Mouse (Mus musculus): ENCODE measurements around the gene Raly. TPM values are rescaled to one million over a fixed set of nuclear protein-coding genes. Genes with fewer than 3 reads are reported as not detected.

Gene Raly
- total and polyA plus RNA-seq, 3 experiments: 214 to 334 (median 277) TPM

- Histone ChIP-seq H3K79me2 (replicated peaks; ENCODE audit: control insufficient read depth, extremely low read depth, insufficient read depth, poor library complexity, severe bottlenecking) (no peaks in the 10 kb centered on the region), H3K9me3 (replicated peaks; ENCODE audit: low read length) (no peaks in the 10 kb centered on the region), H3K4me1 (ENCODE audit: control insufficient read depth in 1 of 2, insufficient read depth in 2 of 2) (peaks cover 0 to 4% of the 10 kb centered on the region in 2 experiments; a peak in 2 of 4 replicates), H3K36me3 (replicated peaks in 1 of 2; ENCODE audit: control insufficient read depth in 1 of 2, insufficient read depth in 1 of 2, low read length in 1 of 2) (no peaks in the 10 kb centered on the region), H3K27ac (ENCODE audit: insufficient read depth, low read depth) (no peak overlapping the region), H3K27me3 (replicated peaks) (no peaks in the 10 kb centered on the region), H3K4me2 (ENCODE audit: insufficient read depth, low read depth, poor library complexity, severe bottlenecking) (no peak overlapping the region), H3K9ac (ENCODE audit: insufficient read depth, low read depth) (no peak overlapping the region), H3K4me3 (replicated peaks in 1 of 3; ENCODE audit: low read depth in 2 of 3, low read length in 2 of 3, poor library complexity in 1 of 3) (no peak overlapping the region)
- dilution Hi-C loops (cut with MboI; ENCODE audit: extremely low pct_ligation_motif_present, extremely low pct_unique_long_range_greater_than_20kb, low sequenced_read_pairs): no loop called here
- no peak for DNase-seq (ENCODE audit: extremely low read depth)
- TF ChIP-seq HCFC1 (IDR thresholded peaks at IDR 0.05; ENCODE audit: low read depth, low read length) (no peak), ZMIZ1 (IDR thresholded peaks at IDR 0.05; ENCODE audit: low read depth, low read length) (no peak), ETS1 (conservative IDR thresholded peaks at IDR 0.05; ENCODE audit: low read depth, low read length) (no peak), GABPA (IDR thresholded peaks at IDR 0.05; ENCODE audit: insufficient replicate concordance, low read depth, low read length) (no peak), ZKSCAN1 (IDR thresholded peaks at IDR 0.05; ENCODE audit: borderline replicate concordance, low read depth, low read length) (no peak), POLR2AphosphoS2 (IDR thresholded peaks at IDR 0.05; ENCODE audit: low read depth, low read length) (no peak), CHD2 (IDR thresholded peaks at IDR 0.05; ENCODE audit: low read length) (no peak), ZNF384 (IDR thresholded peaks at IDR 0.05; ENCODE audit: low read depth, low read length) (no peak), USF1 (IDR thresholded peaks at IDR 0.05; ENCODE audit: low read depth, low read length) (no peak), IRF4 (IDR thresholded peaks at IDR 0.05; ENCODE audit: low read depth, low read length) (no peak), PAX5 (IDR thresholded peaks at IDR 0.05; ENCODE audit: low read length) (no peak), JUND (conservative IDR thresholded peaks at IDR 0.05; ENCODE audit: low read depth, low read length) (no peak)
- in situ Hi-C loops (cut with MboI; ENCODE audit: low pct_ligation_motif_present, low pct_unique_long_range_greater_than_20kb, low sequenced_read_pairs): no loop called here
These were observed 5.6 kb upstream of the Raly start for GRCm38 (mm10) chr2:154785284-154785683.

- H3K9me3 ChIP-seq (replicated peaks; ENCODE audit: low read length): no peaks in the 10 kb centered on the region
- H3K4me3 ChIP-seq (replicated peaks in 1 of 3; ENCODE audit: low read depth in 2 of 3, low read length in 2 of 3, poor library complexity in 1 of 3): no peak overlapping the region
- no peak for DNase-seq (ENCODE audit: extremely low read depth)
- no peaks in the 10 kb centered on the region for H3K36me3 ChIP-seq (replicated peaks in 1 of 2; ENCODE audit: control insufficient read depth in 1 of 2, insufficient read depth in 1 of 2, low read length in 1 of 2)
- no peak overlapping the region for H3K4me2 ChIP-seq (ENCODE audit: insufficient read depth, low read depth, poor library complexity, severe bottlenecking)
- TF ChIP-seq POLR2A (IDR thresholded peaks at IDR 0.05; ENCODE audit: low read depth, low read length) (no peak), ETS1 (conservative IDR thresholded peaks at IDR 0.05; ENCODE audit: low read depth, low read length) (no peak), KAT2A (IDR thresholded peaks at IDR 0.05; ENCODE audit: insufficient replicate concordance, low read length) (no peak), CTCF (conservative IDR thresholded peaks at IDR 0.05 in 1 of 2, IDR thresholded peaks at IDR 0.05 in 1 of 2; ENCODE audit: low read depth in 2 of 2, low read length in 2 of 2) (no peak), MXI1 (IDR thresholded peaks at IDR 0.05; ENCODE audit: low read depth, low read length) (no peak), RAD21 (IDR thresholded peaks at IDR 0.05; ENCODE audit: low read depth, low read length) (no peak), MAX (IDR thresholded peaks at IDR 0.05; ENCODE audit: low read length) (no peak), E2F4 (IDR thresholded peaks at IDR 0.05; ENCODE audit: insufficient replicate concordance, low read depth, low read length) (no peak), MAZ (IDR thresholded peaks at IDR 0.05; ENCODE audit: low read depth, low read length) (no peak), MEF2A (IDR thresholded peaks at IDR 0.05; ENCODE audit: borderline replicate concordance, low read depth, low read length) (no peak), MYC (IDR thresholded peaks at IDR 0.05; ENCODE audit: low read depth, low read length) (no peak), GABPA (IDR thresholded peaks at IDR 0.05; ENCODE audit: insufficient replicate concordance, low read depth, low read length) (no peak), POLR2AphosphoS2 (IDR thresholded peaks at IDR 0.05; ENCODE audit: low read depth, low read length) (no peak), TBP (conservative IDR thresholded peaks at IDR 0.05; ENCODE audit: low read depth, low read length) (no peak), TCF12 (IDR thresholded peaks at IDR 0.05; ENCODE audit: low read depth, low read length) (no peak), HCFC1 (IDR thresholded peaks at IDR 0.05; ENCODE audit: low read depth, low read length) (no peak), SMC3 (IDR thresholded peaks at IDR 0.05; ENCODE audit: low read depth, low read length) (no peak), UBTF (IDR thresholded peaks at IDR 0.05; ENCODE audit: low read depth, low read length) (no peak)
- H3K79me2 ChIP-seq (replicated peaks; ENCODE audit: control insufficient read depth, extremely low read depth, insufficient read depth, poor library complexity, severe bottlenecking): no peaks in the 10 kb centered on the region
- dilution Hi-C loops (cut with MboI; ENCODE audit: extremely low pct_ligation_motif_present, extremely low pct_unique_long_range_greater_than_20kb, low sequenced_read_pairs) (no loop called here), in situ Hi-C loops (cut with MboI; ENCODE audit: low pct_ligation_motif_present, low pct_unique_long_range_greater_than_20kb, low sequenced_read_pairs) (no loop called here)
- no peaks in the 10 kb centered on the region for H3K27me3 ChIP-seq (replicated peaks)
- H3K4me1 ChIP-seq (ENCODE audit: control insufficient read depth in 1 of 2, insufficient read depth in 2 of 2): peaks cover 0 to 4% of the 10 kb centered on the region in 2 experiments; a peak in 2 of 4 replicates
- no peak overlapping the region for H3K9ac ChIP-seq (ENCODE audit: insufficient read depth, low read depth)
- H3K27ac ChIP-seq (ENCODE audit: insufficient read depth, low read depth): no peak overlapping the region
These were observed 4.7 kb upstream of the Raly start for GRCm38 (mm10) chr2:154786187-154786586.
